Mouse (Mus musculus) myocyte (in vitro differentiated cells): ENCODE results near the gene Galk1.

Experiments
- MAX ChIP-seq: IDR thresholded peaks from one replicate; pipeline ENCODE4 v1.6.1; 2011; ENCODE audit warnings: low read depth, mild to moderate bottlenecking, control low read depth
- MYOD1 ChIP-seq, 3 experiments: IDR thresholded peaks; one replicate each; pipeline ENCODE4 v1.6.1; 2011; ENCODE audit warnings: control low read depth in 2 of 3, low read depth in 2 of 3, mild to moderate bottlenecking in 2 of 3, moderate library complexity in 1 of 3; ENCODE audit not compliant: insufficient read length in 2 of 3, control insufficient read depth in 1 of 3
- POLR2A ChIP-seq: IDR thresholded peaks from one replicate; pipeline ENCODE4 v1.6.1; 2011; ENCODE audit warnings: low read depth, mild to moderate bottlenecking, control low read depth, moderate library complexity; ENCODE audit not compliant: insufficient read length
- REST ChIP-seq: IDR thresholded peaks from one replicate; pipeline ENCODE4 v1.6.1; 2011; ENCODE audit warnings: mild to moderate bottlenecking, control low read depth, moderate library complexity; ENCODE audit not compliant: insufficient read depth, insufficient read length
- SRF ChIP-seq: IDR thresholded peaks from one replicate; pipeline ENCODE4 v1.6.1; 2011; ENCODE audit warnings: low read depth; ENCODE audit not compliant: control insufficient read depth, insufficient read length
- TCF12 ChIP-seq: IDR thresholded peaks from one replicate; pipeline ENCODE4 v1.6.1; 2011; ENCODE audit warnings: mild to moderate bottlenecking, control low read depth; ENCODE audit not compliant: poor library complexity, insufficient read depth, severe bottlenecking
- TCF3 ChIP-seq: IDR thresholded peaks from one replicate; pipeline ENCODE4 v1.6.1; 2011; ENCODE audit warnings: low read depth, control low read depth; ENCODE audit not compliant: insufficient read length
- USF1 ChIP-seq: IDR thresholded peaks from one replicate; pipeline ENCODE4 v1.6.1; 2011; ENCODE audit warnings: low read depth, mild to moderate bottlenecking, control low read depth, moderate library complexity

- TF ChIP-seq POLR2A (no peak), USF1 (no peak), MYOD1 (IDR thresholded peaks at IDR 0.05; ENCODE audit: control insufficient read depth in 1 of 3, insufficient read length in 2 of 3, low read depth in 2 of 3) (no peak), MAX (no peak), REST (no peak), TCF12 (no peak), TCF3 (no peak), SRF (no peak)
These were observed 18.7 kb upstream of the Galk1 start for GRCm38 (mm10) chr11:116030898-116031845.
